ENCODE assay signal across 8 mouse cellular contexts in genomic region chr11:46312523-46313035, GRCm38 (mm10). TPM values are rescaled to one million over a fixed set of nuclear protein-coding genes. Genes with fewer than 3 reads are reported as not detected.
DNase-seq lines count a peak whose midpoint lies in the region; ATAC-seq and TF ChIP-seq lines count a peak whose summit lies in the region.

Gene Cyfip2 (minus strand): TSS chr11:46312859.

- no peaks in the 10 kb centered on the region; the same call in 1 of the 2 replicates for H3K27me3 ChIP-seq in liver, adult 2 months (ENCODE audit: control insufficient read depth, insufficient read depth, low read length)
- H3K27me3 ChIP-seq in heart, embryonic 13.5 days (replicated peaks): peaks cover 41% of the 10 kb centered on the region
- H3K27me3 ChIP-seq in kidney, postnatal 0 days (ENCODE audit: insufficient read depth, low read length): no peaks in the 10 kb centered on the region
- 0 out of 2 replicates have a peak, but pooled peaks cover 5% of the 10 kb centered on the region for H3K27me3 ChIP-seq in liver, postnatal 0 days (ENCODE audit: insufficient read depth, low read length)

- no peaks in the 10 kb centered on the region for H3K9me3 ChIP-seq in heart, embryonic 13.5 days
- H3K9me3 ChIP-seq in kidney, postnatal 0 days (replicated peaks; ENCODE audit: low read length): no peaks in the 10 kb centered on the region
- H3K9me3 ChIP-seq in liver, postnatal 0 days (ENCODE audit: low read length): no peaks in the 10 kb centered on the region

- no peak for TF ChIP-seq POLR2A in liver, adult 2 months (IDR thresholded peaks at IDR 0.05; ENCODE audit: extremely low read depth, insufficient read depth, low read length)

- H3K4me2 ChIP-seq in heart, embryonic 13.5 days: peak within 1 kb of the TSS; percentile 98
- peak within 1 kb of the TSS; percentile 98 for H3K4me2 ChIP-seq in kidney, postnatal 0 days (ENCODE audit: low read length)
- peak within 1 kb of the TSS; percentile 78 for H3K4me2 ChIP-seq in liver, postnatal 0 days (ENCODE audit: low read depth, low read length)

- ATAC-seq in common myeloid progenitor, adult 5-6 weeks (replicated peaks; ENCODE audit: low read depth, poor library complexity, severe bottlenecking): no peak
- no peak for ATAC-seq in heart, embryonic 13.5 days (ENCODE audit: extremely low read depth, insufficient number of reproducible peaks, low FRiP score, low TSS enrichment)
- ATAC-seq in kidney, postnatal 0 days (replicated peaks; ENCODE audit: low FRiP score, low read depth): 0 out of 2 replicates have a peak, but pooled peaks have one; percentile 40
- ATAC-seq in liver, postnatal 0 days: no peak; the same call in 1 of the 2 replicates

- no peaks in the 10 kb centered on the region for H3K4me1 ChIP-seq in liver, adult 2 months (ENCODE audit: control insufficient read depth, insufficient read depth, low read length)
- peaks cover 13% of the 10 kb centered on the region for H3K4me1 ChIP-seq in heart, embryonic 13.5 days
- H3K4me1 ChIP-seq in kidney, postnatal 0 days (replicated peaks; ENCODE audit: insufficient read depth, low read length): 0 out of 2 replicates have a peak, but pooled peaks cover 7% of the 10 kb centered on the region
- peaks cover 25% of the 10 kb centered on the region for H3K4me1 ChIP-seq in liver, postnatal 0 days (ENCODE audit: insufficient read depth)

- no peak for TF ChIP-seq CTCF in liver, adult 2 months (IDR thresholded peaks at IDR 0.05; ENCODE audit: low read depth, low read length)
- no peak for TF ChIP-seq CTCF in kidney, postnatal 0 days (IDR thresholded peaks at IDR 0.05; ENCODE audit: low read depth)
- no peak for TF ChIP-seq CTCF in liver, postnatal 0 days (IDR thresholded peaks at IDR 0.05; ENCODE audit: low read depth)

- 10% methylated on average over 14 of the region's 14 CpGs for WGBS in liver, adult 2 months
- 9% methylated on average over 14 of the region's 14 CpGs for WGBS in heart, embryonic 13.5 days
- WGBS in kidney, postnatal 0 days: 4% methylated on average over 14 of the region's 14 CpGs
- 11% methylated on average over 14 of the region's 14 CpGs for WGBS in liver, postnatal 0 days (ENCODE audit: insufficient replicate concordance)

- DNase-seq in liver, adult 2 months (ENCODE audit: extremely low read depth, low read depth, low spot score): peak; percentile 10
- DNase-seq in liver: no peak
- peak; percentile 9 for DNase-seq in kidney, postnatal 0 days (ENCODE audit: low spot score)
- no peak for DNase-seq in liver, postnatal 0 days
- no peak for DNase-seq in ovary, postnatal 36 days (ENCODE audit: low spot score)
- DNase-seq in urinary bladder, postnatal 10 days (ENCODE audit: low spot score): no peak

- H3K79me2 ChIP-seq in liver, adult 2 months (ENCODE audit: control insufficient read depth, insufficient read depth, low read length): no peaks in the 10 kb centered on the region

- H3K4me3 ChIP-seq in liver, adult 2 months (ENCODE audit: insufficient read depth, low read depth, low read length): peak within 1 kb of the TSS; percentile 73
- H3K4me3 ChIP-seq in heart, embryonic 13.5 days: peak within 1 kb of the TSS; percentile 83
- H3K4me3 ChIP-seq in kidney, postnatal 0 days (replicated peaks; ENCODE audit: low read depth, low read length): peak within 1 kb of the TSS; percentile 72
- H3K4me3 ChIP-seq in liver, postnatal 0 days (ENCODE audit: low read depth, low read length): peak within 1 kb of the TSS; percentile 69

- H3K27ac ChIP-seq in liver, adult 2 months (replicated peaks; ENCODE audit: insufficient read depth, low read depth, low read length): no peak within 1 kb of the TSS
- peak within 1 kb of the TSS; percentile 50 for H3K27ac ChIP-seq in heart, embryonic 13.5 days (replicated peaks)
- peak within 1 kb of the TSS; percentile 44; the same call in 1 of the 2 replicates for H3K27ac ChIP-seq in kidney, postnatal 0 days
- peak within 1 kb of the TSS; percentile 66 for H3K27ac ChIP-seq in liver, postnatal 0 days (ENCODE audit: low read depth)

- no peak for TF ChIP-seq EP300 in liver, postnatal 0 days (IDR thresholded peaks at IDR 0.05; ENCODE audit: low read depth)

- H3K9ac ChIP-seq in liver, adult 2 months (ENCODE audit: low read depth, low read length): peak within 1 kb of the TSS; percentile 48
- peak within 1 kb of the TSS; percentile 83 for H3K9ac ChIP-seq in heart, embryonic 13.5 days
- peak within 1 kb of the TSS; percentile 63 for H3K9ac ChIP-seq in kidney, postnatal 0 days (ENCODE audit: low read depth, low read length)
- H3K9ac ChIP-seq in liver, postnatal 0 days (replicated peaks): peak within 1 kb of the TSS; percentile 78

- H3K36me3 ChIP-seq in liver, adult 2 months (ENCODE audit: control insufficient read depth, insufficient read depth, low read length): no peaks in the 10 kb centered on the region
- no peaks in the 10 kb centered on the region for H3K36me3 ChIP-seq in heart, embryonic 13.5 days
- no peaks in the 10 kb centered on the region for H3K36me3 ChIP-seq in kidney, postnatal 0 days (ENCODE audit: insufficient read depth, low read length)
- H3K36me3 ChIP-seq in liver, postnatal 0 days (replicated peaks; ENCODE audit: insufficient read depth, low read length): no peaks in the 10 kb centered on the region; the same call in 1 of the 2 replicates

RNA-seq across cellular contexts. Expression of gene Cyfip2, which starts in this region (rescaled TPM):
- 0.55 and 1.5 TPM in 2 replicates for total RNA-seq in liver, adult 2 months (2014; rRNA removed)
- 0.71 and 0.73 TPM in 2 replicates for polyA plus RNA-seq in liver, adult 2 months (2012; rRNA removed)
- total RNA-seq in common myeloid progenitor, adult 5-6 weeks (2017): 52.5 and 69.0 TPM in 2 replicates
- 5.3 and 5.4 TPM in 2 replicates for polyA plus RNA-seq in heart, embryonic 13.5 days (2015; fragmentation: Nextera tagmentation; extraction: Ambion mirVana)
- 17.4 and 19.2 TPM in 2 replicates for polyA plus RNA-seq in kidney, postnatal 0 days (2015; fragmentation: Nextera tagmentation; extraction: Ambion mirVana)
- 4.8 and 6.1 TPM in 2 replicates for polyA plus RNA-seq in liver, postnatal 0 days (2015; fragmentation: Nextera tagmentation; extraction: Ambion mirVana)

Comparison
In these comparisons a context has a peak if more than half of its experiments do, and no peak if none do; other contexts are left out.
1. RNA of gene Cyfip2 (total RNA-seq): 52.5 to 69.0 TPM in common myeloid progenitor, adult 5-6 weeks; 0.55 to 1.5 TPM in liver, adult 2 months; every median in the first group is over 10 times any median in the second.
2. DNase-seq: peak in liver, adult 2 months (single experiment) and kidney, postnatal 0 days (single experiment); none in liver (single experiment), liver, postnatal 0 days (single experiment), ovary, postnatal 36 days (single experiment) and urinary bladder, postnatal 10 days (single experiment).
3. Peak in every context shown above with its lines, with median percentiles within 50 percentile points of each other: H3K4me3 ChIP-seq, H3K9ac ChIP-seq and H3K4me2 ChIP-seq.